Mouse (Mus musculus): Measurements from ENCODE around the gene Rec8. TPM values are rescaled to one million over a fixed set of nuclear protein-coding genes. Genes with fewer than 3 reads are reported as not detected.

Gene Rec8
- total RNA-seq, 2 experiments from 2014 or later, result 2.7 to 2.8 TPM

DNA sequence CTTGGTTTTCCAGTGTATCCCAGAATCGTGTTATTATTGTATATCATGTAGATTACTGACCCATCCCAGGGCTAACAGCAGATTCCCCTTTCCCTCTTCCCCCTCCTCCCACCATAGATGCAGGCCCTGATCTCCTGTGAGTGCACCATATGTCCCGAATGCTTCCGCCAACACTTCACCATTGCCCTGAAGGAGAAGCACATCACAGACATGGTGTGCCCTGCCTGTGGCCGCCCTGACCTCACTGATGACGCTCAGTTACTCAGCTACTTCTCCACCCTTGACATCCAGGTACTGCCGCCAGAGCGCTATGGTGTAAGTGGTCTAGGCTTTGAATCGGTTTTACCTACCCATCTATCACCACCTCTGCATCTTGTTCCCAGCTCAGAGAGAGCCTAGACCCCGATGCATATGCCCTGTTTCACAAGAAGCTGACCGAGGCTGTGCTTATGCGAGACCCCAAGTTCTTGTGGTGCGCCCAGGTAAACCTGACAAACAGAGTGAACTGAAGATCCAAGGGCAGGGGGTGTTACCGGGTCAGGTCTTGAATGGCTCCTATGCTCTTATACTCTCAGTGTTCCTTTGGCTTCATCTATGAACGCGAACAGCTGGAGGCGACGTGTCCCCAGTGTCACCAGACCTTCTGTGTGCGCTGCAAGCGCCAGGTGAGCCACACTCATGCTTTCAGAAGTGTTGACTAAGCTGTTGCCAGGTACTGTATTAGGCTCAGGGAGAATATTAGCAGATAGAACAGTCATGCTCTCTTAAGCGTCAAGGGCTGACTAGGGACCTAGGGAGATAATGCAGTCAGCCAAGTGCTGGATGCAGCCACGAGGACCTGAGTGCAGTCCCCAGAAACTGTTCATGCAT lies 19.1 kb upstream of the Rec8 start:
- no peak overlapping the region for H3K27ac ChIP-seq
- intact Hi-C loops (cut with DNase I), result no loop called here
- no peak overlapping the region for H3K4me3 ChIP-seq
- no peak for DNase-seq (ENCODE audit: extremely low spot score in 1 of 2, low spot score in 2 of 2)
- no peak for TF ChIP-seq CTCF (IDR thresholded peaks at IDR 0.05)

DNA sequence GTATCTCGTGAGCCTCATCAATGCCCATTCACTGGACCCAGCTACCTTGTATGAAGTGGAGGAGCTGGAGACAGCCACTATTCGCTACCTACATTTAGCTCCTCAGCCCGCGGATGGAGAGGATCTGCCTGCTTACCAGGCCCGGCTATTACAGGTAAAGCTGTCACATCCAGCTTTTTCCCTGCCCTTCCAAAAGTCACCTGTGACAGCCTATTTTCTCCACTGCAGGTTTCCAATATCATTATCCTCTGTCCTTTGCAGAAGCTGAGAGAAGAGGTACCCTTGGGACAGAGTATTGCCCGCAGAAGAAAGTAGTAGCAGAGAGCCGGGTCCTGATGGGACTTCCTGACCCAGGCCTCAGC lies 14.6 kb upstream of the Rec8 start, which contains the start of gene Irf9:
Irf9 (plus strand) TSS at position 301 of the 362 bp plus-strand sequence.
- DNase-seq (ENCODE audit: extremely low spot score in 1 of 2, low spot score in 2 of 2), result no peak
- peak within 1 kb of the TSS; percentile 44 for H3K4me3 ChIP-seq
- TF ChIP-seq CTCF (IDR thresholded peaks at IDR 0.05), result no peak
- peak within 1 kb of the TSS; percentile 78 for H3K27ac ChIP-seq
- intact Hi-C loops (cut with DNase I), result no loop called here

DNA sequence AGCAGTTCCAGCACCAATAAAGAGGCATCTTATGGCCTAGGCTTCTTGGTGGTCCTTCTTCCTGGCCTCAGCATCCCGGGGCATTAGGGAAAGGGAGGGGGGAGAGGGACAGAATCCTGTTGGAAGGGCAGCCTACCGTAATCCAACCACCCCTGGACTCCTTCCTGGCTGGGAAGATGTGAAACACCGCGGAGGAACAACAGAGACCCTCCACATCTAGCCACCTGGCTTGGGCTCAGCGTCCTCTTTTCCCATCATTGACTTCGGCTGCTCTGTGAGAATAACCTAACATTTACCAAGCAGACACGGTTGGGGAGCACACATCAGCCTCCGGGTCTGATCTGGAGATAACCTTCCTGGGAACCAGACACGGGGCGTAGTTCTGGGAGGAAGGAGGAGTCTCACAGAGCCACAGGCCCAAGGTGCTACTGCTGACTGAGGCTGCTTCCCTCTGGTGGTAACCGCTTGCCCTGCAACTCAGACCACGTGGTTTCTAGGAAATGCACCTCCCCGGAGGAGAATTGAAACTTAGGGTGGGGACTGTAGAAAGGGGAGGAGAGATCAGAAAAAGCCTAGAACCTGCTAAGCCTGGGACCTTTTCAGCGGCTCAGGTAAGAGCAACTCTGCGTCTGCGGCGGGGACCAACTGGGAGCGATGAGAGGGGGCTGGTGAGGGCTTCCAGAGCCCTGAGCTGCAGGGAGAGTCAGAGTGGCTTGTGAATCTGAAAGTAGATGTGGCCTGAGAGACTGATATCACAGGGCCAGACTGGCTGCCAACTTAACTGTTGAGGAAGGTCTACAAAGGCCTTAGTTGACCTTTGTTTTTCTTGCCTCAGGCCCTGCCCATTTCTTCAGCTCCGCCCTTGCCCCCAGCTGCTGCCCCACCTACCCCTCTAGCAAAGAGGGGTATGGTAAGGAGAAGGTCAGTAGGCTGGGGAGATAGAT lies 13.9 kb upstream of the Rec8 start:
- TF ChIP-seq CTCF (IDR thresholded peaks at IDR 0.05), result peak; percentile 92
- peak overlapping the region; percentile 78 for H3K27ac ChIP-seq
- DNase-seq (ENCODE audit: extremely low spot score in 1 of 2, low spot score in 2 of 2), result peak; percentile 82 to 86
- intact Hi-C loops (cut with DNase I), result no loop called here
- H3K4me3 ChIP-seq, result peak overlapping the region; percentile 44

DNA sequence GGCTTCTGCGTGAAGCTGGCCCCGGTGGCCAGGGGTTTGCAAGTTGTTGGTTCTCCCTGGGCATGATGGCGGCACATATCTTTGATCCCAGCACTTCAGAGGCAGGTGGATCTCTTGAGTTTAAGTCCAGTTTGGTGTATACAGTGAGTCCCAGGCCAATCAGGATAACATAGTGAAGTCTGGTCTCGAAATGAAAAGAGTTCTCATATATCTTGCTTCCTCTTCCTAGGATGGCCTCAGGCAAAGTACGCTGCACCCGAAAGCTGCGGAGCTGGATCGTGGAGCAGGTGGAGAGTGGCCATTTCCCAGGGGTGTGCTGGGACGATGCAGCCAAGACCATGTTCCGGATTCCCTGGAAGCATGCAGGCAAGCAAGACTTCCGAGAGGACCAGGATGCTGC lies 13.0 kb upstream of the Rec8 start:
- no peak for DNase-seq (ENCODE audit: extremely low spot score in 1 of 2, low spot score in 2 of 2)
- Histone ChIP-seq H3K27ac (no peak overlapping the region), H3K4me3 (no peak overlapping the region)
- intact Hi-C loops (cut with DNase I), result no loop called here
- no peak for TF ChIP-seq CTCF (IDR thresholded peaks at IDR 0.05)

DNA sequence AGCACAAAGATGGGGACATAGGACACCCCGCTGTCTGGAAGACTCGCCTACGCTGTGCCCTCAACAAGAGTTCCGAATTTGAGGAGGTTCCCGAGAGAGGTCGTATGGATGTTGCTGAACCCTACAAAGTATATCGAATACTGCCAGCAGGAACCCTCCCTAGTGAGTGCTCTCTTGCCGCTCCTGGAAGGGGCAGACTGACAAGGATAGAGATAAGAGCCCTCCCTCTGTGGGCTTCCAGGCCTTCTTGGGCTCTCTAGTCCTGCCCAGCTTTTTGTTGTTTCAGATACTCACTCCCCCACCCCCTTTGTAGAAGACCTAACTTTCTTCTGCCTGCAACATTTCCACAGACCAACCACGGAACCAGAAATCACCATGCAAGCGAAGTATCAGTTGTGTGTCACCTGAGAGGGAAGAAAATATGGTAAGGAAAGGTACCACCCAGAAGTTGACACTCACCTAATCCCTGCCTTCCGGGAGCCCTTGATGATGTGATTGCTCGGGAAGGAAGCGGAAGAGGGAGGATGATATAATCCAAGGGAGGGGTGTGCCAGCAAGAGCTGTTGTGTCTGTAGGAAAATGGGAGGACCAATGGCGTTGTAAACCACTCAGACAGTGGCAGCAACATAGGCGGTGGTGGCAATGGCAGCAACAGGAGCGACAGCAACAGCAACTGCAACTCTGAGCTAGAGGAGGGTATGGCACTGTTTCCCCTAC lies 11.9 kb upstream of the Rec8 start:
- TF ChIP-seq CTCF (IDR thresholded peaks at IDR 0.05), result no peak
- Histone ChIP-seq H3K27ac (no peak overlapping the region), H3K4me3 (no peak overlapping the region)
- DNase-seq (ENCODE audit: extremely low spot score in 1 of 2, low spot score in 2 of 2), result no peak
- intact Hi-C loops (cut with DNase I), result no loop called here

DNA sequence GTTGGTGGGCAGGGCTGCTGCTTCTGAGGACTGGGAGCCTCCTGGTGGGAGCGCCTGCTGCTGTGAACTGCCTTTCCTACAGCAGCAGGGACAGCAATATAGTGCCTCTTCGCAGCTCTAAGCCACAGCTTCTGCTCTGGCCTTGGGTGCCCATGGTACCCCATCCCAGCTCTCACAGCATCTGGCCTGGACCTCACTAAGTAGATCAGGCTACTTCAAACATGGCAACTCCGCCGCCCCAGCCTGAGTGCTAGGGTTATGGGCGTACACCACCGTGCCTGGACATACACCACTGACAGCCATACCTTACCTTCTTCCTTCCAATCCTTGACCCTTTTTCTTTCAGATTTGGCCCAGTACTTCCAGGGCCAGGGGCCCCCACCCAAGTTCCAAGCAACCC lies 9.5 kb upstream of the Rec8 start:
- no peak for TF ChIP-seq CTCF (IDR thresholded peaks at IDR 0.05)
- no peak overlapping the region for H3K27ac ChIP-seq
- no peak overlapping the region for H3K4me3 ChIP-seq
- no peak for DNase-seq (ENCODE audit: extremely low spot score in 1 of 2, low spot score in 2 of 2)
- intact Hi-C loops (cut with DNase I), result no loop called here

DNA sequence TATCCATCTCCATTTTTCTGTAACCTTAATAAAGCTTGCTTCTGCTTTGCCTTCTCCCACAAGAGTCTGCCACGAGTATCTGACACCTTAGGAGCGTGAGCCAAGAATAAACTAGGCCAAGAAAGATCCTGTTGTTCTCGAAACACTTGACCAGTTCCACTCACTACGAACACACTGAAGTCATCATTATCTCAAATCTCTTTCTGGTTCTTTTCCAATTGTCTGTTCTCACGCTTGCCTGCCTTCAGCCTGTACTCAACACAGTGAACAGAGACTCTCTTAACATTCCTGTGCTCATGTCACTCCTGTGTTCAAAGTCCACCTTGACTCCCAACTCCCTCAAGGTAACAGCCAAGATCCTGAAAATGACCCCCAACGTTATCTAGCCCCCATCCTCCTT lies 4.5 kb upstream of the Rec8 start:
- TF ChIP-seq CTCF (IDR thresholded peaks at IDR 0.05), result no peak
- no peak for DNase-seq (ENCODE audit: extremely low spot score in 1 of 2, low spot score in 2 of 2)
- no peak overlapping the region for H3K4me3 ChIP-seq
- intact Hi-C loops (cut with DNase I), result no loop called here
- no peak overlapping the region for H3K27ac ChIP-seq

DNA sequence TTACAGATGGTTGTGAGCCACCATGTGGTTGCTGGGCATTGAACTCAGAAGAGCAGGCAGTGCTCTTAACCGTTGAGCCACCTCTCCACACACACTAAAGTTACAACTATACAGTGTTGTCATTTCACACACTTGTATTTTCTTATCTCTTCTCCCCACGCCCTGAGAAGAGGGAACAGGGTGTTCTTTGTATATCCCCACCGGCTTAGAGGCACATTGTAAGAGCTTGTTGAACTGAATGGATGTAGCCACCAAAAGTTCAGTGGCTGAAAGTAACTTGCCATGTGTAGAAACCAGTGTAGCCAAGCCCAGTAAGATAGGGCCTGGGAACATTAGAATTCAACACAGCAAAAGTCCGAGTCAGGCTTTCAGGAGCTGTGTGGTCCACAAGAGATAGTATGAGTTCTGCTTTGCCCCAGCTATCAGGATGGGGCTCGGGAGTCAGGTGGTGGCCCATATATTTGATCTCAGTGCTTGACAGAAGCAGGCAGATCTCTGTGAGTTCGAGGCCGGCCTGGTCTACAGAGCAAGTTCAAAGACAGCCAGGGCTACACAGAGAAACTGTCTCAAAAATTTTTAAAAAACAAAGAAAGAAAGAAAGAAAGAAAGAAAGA lies 3.2 kb upstream of the Rec8 start:
- DNase-seq (ENCODE audit: extremely low spot score in 1 of 2, low spot score in 2 of 2), result no peak
- Histone ChIP-seq H3K27ac (no peak overlapping the region), H3K4me3 (no peak overlapping the region)
- intact Hi-C loops (cut with DNase I), result no loop called here
- TF ChIP-seq CTCF (IDR thresholded peaks at IDR 0.05), result no peak

DNA sequence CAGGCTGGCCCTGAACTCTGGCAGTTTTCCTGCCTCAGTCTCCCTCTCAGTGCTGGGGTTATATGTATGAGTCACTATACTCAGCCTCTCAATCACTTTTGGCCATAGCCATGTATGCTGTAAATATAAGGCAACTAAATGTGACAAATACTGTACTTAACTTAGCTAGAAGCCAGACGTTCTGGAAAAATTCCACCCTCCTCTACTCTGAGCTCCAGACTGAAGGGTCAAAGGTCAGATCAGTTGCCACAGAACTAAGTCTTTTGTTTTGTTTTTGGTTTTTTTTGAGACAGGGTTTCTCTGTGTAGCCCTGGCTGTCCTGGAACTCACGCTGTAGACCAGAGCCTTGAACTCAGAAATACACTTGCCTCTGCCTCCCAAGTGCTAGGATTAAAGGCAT lies 2.0 kb upstream of the Rec8 start:
- no peak for DNase-seq (ENCODE audit: extremely low spot score in 1 of 2, low spot score in 2 of 2)
- intact Hi-C loops (cut with DNase I), result no loop called here
- no peak overlapping the region for H3K27ac ChIP-seq
- H3K4me3 ChIP-seq, result no peak overlapping the region
- TF ChIP-seq CTCF (IDR thresholded peaks at IDR 0.05), result no peak

DNA sequence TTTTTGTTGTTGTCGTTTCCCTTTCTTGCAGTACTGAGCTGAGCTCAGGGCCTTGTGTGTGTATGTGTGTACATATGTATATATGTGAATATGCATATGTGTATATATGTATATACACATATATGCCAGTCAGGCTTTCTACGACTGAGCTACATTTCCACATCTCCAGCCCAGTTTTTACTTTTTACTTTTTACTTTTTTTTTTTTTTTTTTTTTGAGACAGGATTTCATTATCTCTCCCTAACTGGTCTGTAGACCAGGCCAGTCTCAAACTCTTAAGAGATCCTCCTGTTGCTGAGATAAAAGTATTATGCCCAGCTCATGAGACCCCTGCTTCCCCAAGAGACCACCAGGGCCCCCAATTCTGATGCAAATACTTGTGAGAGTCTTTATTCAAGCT lies 993 bp upstream of the Rec8 start:
- DNase-seq (ENCODE audit: extremely low spot score in 1 of 2, low spot score in 2 of 2), result no peak
- Histone ChIP-seq H3K27ac (no peak overlapping the region), H3K4me3 (no peak overlapping the region)
- intact Hi-C loops (cut with DNase I), result no loop called here
- no peak for TF ChIP-seq CTCF (IDR thresholded peaks at IDR 0.05)

DNA sequence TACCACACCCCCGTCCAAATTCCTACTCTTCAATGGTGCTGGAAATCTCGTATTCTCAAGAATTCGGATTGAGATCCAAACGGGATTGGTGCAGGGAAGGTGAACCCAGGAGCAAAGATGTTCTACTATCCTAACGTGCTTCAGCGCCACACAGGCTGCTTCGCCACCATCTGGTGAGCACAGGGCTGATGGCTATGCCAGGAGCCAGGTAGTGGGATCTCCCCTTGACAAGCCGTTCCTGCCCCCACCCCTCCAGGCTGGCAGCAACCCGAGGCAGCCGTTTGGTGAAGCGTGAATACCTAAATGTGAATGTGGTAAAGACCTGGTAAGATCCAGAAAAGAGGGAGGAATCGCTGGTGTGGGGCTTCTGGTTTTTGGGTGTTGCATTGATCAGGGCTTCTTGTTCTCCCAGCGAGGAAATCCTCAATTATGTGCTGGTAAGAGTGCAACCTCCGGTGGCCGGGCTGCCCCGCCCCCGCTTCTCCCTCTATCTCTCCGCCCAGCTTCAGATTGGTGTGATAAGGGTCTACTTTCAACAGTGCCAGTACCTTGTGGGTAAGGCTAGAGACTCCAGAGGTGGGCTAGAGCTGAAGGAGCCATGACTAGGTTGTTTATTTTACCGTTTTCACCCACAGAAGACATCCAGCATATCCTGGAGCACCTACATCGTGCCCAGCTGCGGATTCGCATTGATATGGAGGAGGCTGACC lies 804 bp downstream of the Rec8 start:
- Histone ChIP-seq H3K4me3 (no peak overlapping the region), H3K27ac (no peak overlapping the region)
- DNase-seq (ENCODE audit: extremely low spot score in 1 of 2, low spot score in 2 of 2), result no peak
- intact Hi-C loops (cut with DNase I), result no loop called here
- no peak for TF ChIP-seq CTCF (IDR thresholded peaks at IDR 0.05)

Data from left cerebral cortex, adult 2 months (tissue).